Mouse (Mus musculus) granulocyte monocyte progenitor cell, adult 5-6 weeks (primary cell): ENCODE measurements around the gene Gcnt1. TPM values are rescaled to one million over a fixed set of nuclear protein-coding genes. Genes with fewer than 3 reads are reported as not detected.

Experiments
- ATAC-seq: replicated peaks from 2 replicates; pipeline ENCODE4 v1.8.0; 2016; ENCODE audit warnings: mild to moderate bottlenecking, moderate TSS enrichment, inconsistent platforms; ENCODE audit not compliant: poor library complexity, severe bottlenecking
- total RNA-seq, 2 experiments: library from RNA; stranded (forward) in 1 of 2; stranded (reverse) in 1 of 2; fragments of 200-712, 200-1000 nt in 1 of 2; fragments of >200 nt in 1 of 2; fragmentation: Nextera tagmentation in 1 of 2; gene quantifications; 2 replicates each; pipeline ENCODE4 v1.2.3; 2014 to 2017

Gcnt1 gene
- total RNA-seq, 2 experiments from 2014 or later = 18.2 to 27.4 TPM

DNA sequence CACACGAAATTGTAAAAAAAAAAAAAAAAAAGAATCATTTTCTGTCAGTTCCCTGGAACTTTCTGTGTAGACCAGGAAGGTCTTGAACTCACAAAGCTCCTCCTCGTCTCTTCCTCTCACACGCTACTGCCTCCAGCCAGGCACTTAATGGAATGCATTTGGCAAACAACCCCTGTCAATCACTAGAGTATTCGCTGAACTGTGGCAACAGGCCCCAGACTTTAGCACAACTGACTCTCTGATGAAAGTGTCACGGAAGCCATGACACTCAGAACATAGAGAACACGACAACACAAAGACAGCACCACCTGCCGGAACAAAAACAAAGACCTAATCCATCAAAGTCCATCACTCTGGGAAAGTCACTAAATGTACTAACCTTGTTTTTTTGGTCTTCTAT lies 3.1 kb downstream of the Gcnt1 start:
- no peak for ATAC-seq

DNA sequence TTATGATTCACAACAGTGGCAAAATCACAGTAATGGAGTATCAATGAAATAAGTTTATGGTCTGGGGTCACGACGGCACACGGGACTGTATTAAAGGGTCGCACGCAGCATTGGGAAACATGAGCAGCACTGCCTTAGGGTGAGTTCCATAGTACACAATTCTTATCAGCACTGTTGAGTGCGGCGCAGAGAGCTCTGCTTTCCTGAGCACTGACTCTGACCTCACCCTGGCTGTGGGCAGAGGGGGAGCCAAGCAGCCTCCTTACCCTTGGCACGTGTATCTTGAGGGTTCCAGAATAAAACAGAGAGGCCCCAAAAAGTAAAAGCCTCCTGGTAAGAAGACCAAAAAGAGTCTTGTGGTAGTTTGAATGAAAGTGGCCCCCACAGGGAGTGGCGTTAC lies 4.1 kb downstream of the Gcnt1 start:
- ATAC-seq = no peak

DNA sequence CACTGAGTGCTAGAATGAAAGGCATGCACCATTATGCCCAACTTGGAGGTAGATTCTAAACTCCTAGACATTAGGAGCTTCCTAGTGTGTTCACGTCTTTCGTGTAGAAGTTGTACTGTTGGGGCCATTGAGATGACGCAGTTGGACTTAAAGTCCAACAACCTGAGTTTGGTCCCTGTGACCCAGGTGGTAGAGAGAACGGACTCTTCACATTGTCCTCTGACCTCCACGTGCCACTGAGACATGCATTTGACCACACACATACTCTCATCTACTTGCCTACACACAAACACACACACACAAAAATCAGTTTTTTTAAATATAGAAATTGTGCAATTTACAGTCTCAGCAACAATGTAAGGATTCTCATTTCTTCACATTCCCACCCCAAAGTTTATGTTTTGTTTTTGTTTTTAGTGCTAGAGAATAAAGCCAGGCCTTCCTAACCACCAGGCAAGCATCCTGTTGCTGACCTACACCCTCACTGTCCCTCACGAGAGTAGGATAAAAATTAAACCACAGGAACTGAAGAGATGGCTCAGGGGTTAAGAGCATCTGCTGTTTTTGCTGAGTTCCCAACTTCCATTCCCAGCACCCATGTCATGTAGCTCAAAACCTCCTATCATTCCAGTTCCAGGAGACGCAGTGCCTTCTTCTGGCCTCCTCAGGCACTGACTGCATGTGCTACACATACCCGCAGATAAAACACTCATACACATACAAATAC lies 6.1 kb downstream of the Gcnt1 start:
- no peak for ATAC-seq

DNA sequence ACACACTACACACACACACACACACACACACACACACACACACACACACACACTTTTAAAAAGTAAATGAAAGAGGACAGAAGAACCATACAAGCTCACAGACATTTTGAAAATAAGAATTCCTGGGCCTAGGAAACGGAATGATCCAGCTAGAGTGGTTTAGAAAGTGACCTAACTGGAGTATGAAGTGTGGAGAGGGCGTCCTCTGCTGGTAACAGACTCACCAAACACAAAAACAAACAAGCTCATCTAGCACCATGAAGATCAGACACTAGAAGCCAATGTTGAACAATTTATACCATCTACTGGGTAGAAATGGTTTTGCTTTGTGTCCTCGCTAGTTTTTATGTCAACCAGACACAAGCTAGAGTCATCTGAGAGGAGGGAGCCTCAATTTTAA lies 7.9 kb downstream of the Gcnt1 start:
- ATAC-seq = peak; percentile 54

DNA sequence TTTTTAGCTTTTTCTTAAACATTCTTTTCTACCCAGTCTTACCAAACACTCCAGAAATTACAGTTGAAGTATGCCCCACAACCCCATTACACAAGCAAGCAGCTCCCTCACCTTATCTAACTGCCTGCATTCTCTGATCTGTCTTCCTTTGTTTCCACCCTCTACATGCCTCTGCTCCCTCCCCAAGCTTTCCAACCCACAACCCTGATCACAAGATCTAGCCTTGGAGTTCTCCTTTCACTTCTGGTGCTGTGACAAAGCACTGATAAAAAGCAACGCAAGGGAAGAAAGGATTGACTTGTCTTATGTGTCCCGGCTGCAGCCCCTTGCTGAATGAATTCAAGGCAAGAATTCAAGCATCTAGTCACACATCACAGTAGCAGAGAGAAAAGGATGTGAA lies 11.5 kb downstream of the Gcnt1 start:
- ATAC-seq = peak; percentile 43

DNA sequence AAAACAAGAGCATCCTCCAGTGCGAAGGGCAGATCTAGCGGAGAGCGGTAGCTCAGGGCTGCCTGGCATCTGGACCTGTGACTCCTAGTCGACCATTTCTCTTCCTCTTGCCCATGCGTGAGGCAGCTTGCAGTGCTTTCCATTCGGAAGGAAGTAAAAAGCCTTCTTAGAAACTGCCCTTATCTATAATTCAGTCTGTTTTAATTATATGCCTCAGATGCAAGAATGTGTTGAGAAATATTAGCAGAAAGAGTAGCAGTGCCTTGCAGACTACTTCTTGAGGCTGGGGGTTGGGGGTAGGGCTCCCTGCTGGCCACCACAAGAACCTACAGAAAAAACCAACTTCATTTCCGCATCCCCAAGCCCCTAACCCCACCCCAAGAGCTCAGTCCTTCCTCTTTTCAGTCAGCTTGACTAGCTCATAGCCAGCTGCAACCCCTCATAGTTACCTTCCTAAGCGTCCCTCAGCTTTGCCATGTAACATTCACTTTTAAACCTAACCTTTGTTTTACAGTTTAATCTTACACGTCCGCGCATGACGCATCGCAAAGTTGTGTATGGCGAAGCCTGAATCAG lies 13.2 kb downstream of the Gcnt1 start:
- peak; percentile 77 for ATAC-seq

DNA sequence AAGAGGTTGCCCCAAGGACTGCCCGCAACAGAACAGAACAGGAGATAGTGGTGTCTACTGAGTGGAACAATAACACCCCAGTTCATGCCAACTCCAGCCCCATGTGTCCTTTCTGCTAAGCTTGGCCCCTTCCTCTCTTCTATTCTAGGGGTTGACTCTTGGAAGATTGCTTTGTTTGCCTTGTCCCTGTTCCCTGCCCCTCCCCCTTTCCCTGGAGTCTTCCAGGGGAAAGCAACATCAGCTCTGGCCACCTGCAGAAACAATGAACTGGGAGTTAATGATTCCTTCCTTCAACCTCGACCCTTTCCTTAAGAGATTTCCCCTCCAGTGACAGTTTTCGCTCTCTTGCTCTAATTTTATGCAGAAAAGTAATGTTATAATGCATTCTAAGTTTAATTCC lies 15.3 kb downstream of the Gcnt1 start:
- ATAC-seq = no peak

DNA sequence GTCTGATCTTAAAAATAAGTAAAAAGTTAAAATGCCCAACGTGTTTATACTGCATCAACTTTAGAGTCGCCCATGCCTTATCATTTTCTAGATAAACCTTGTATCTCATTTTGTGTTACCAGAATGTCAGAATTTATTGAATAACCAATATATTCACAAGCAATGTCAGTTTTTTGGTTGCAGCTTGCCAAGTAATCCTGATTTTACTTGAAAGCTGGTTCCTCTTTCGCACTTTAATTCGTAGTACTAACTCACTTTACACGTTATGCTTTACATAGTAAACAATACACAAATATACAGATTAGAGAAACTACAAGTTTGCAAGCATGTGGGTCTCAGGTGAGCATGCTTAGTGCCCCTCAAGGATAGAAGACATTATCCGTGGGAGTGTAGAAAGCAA lies 15.7 kb downstream of the Gcnt1 start:
- no peak for ATAC-seq

DNA sequence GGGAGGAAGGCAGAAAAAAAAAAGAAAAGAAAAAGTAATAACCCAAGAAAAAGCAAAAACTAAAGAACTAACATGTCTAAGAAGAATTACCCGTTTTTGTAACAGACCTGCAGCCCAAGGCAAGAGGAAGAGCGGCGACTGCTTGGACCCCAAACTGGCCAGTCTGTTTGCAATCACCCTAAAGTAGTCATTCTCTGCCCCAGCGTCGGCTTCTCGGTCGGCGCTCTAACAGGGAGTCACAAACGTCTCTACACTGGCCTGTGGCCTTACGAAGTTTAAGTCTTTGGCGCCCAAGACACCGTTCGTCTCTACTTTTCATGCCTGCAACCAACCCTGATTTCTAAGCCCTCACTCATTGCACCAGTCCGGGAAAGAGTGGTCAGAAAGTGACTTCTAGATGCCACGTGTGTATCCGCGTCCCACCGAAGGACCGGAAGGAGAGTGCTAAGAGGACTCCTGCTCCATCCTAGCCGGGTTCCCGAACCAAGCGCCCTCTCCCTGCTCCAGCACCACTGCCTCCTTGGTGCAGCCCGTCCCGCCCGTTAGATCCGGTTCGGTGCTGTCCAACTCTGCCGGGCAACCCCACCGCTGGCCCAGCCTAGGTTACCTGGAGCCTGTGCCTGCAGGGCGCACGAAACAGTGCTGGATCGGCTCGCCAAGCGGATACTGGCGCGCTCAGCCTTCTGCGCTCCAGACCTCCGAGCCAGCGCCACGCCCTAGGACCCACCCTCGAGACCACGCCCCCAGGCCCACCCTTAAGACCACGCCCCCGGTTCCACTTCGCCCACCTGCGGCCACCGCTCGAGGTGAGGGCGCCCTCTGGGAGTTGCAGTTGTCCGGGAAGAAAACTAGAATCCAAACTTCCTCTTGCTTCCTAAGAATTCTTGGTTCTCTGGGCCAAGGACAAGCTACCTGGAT lies 16.4 kb downstream of the Gcnt1 start:
- peak; percentile 58 for ATAC-seq

DNA sequence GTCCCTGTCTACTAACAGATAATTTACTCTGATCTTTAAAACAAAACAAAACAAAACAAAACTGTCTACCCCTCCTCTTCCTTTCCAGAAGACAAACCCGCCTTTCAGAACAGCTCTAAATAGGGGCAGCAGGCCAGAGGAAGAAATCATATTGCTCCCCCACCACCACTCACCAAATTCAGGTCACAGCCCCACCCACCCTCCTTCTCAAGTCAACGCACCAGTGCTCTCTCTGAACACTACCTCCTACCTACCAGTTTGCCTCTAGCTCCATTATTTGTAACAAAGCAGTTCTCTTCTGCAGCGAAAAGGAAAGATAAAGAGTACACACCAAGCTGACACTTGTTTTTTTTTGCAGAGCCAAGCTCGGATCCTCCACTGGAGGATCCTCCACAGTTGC lies 17.3 kb downstream of the Gcnt1 start:
- no peak for ATAC-seq

DNA sequence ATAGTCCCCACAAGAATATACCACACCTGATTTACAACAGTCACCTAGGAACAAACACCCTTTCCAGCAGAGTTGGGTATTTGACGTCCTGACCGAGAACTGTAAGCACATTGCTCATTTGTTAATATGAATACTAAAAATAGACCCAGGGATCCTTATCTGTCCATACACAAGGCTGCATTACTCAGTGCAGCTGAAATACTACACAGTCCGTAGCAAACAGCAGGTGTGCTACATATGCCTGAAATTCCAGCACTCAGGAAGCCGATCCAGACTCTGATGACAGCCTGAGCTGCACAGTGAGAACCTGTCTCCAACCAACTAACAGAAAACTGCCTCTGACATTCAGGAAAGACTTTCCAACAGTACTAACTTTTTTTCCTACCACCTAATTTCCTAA lies 17.8 kb downstream of the Gcnt1 start:
- no peak for ATAC-seq

DNA sequence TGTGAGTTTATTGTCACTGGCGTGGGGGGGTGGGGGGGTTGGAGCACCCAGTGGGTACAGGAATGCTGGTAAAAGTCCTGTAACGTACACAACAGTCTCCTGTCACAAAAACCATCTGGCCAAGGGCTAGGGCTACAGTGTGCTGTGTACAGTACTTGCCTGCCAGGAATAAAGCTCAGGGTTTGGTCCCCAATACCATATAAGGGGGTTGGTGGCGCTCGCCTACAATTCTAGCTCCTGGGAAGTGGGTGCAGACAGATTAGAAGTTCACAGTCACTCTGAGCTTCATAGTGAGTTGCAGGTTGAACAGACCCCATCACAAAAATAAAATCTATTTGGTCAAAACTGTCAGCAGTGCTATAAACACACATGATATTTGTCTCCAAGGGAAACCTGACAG lies 18.3 kb downstream of the Gcnt1 start:
- ATAC-seq = no peak

DNA sequence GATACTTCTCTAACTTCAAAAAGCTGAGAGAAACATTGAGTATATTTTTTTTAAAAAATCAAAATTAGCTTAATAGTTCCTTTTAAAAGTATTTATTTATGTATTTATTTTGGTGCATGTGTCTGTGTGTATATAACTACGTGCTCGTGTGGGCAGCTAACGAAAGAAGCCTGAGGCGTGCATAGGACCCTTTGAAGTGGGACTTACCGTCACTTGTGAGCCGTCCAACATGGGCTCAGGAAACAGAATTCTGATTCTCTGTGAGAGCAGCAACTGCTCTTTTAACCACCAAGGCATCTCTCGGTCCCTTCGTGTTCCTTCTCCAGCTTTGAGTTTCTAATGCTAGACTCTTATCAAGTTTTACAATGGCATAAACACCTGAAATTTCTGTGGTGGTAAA lies 18.9 kb downstream of the Gcnt1 start:
- no peak for ATAC-seq

DNA sequence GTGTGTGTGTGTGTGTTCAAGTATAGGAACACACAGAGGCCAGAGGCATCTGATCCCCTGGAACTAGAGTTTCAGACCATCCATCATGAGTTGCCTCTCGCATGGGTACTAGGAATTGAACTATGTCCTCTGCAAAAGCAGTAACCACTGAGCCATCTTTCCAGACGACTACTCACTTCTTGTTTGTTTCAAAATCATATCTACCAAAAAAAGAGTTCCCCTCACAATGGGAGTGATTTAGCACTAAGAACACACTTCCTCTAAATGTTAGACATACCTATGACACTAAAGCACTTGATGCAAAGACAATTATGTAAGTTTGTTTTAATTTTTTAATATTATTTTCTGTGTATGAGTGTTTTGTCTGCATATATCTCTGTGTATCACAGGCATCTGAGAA lies 24.8 kb downstream of the Gcnt1 start:
- ATAC-seq = peak; percentile 46

DNA sequence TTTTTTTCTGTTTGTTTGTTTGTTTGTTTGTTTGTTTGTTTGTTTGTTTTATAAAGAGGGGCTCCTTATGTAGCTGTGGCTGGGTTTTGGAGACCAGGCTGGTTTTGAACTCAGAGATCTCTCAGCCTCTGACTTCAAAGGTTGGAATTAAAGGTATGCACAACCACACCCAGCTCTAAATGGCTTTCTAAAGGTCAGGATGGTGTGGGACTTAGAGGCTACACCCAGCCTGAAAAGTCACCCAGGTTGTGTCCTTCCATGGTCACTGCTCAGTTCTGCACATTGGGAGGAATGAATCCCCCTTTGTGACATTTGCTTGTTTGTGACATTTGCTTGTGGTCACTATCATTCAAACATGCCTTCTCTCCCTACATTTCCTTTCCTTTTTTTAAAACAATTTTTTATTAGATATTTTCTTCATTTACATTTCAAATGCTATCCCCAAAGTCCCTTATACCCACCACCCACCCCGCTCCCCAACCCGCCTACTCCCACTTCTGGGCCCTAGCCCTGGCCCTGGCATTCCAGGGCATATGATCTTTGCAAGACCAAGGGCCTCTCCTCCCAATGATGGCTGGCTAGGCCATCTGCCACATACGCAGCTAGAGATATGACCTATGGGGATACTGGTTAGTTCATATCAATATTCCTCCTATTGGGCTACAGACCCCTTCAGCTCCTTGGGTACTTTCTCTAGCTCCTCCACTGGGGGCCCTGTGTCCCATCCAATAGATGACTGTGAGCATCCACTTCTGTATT lies 25.7 kb downstream of the Gcnt1 start:
- no peak for ATAC-seq

DNA sequence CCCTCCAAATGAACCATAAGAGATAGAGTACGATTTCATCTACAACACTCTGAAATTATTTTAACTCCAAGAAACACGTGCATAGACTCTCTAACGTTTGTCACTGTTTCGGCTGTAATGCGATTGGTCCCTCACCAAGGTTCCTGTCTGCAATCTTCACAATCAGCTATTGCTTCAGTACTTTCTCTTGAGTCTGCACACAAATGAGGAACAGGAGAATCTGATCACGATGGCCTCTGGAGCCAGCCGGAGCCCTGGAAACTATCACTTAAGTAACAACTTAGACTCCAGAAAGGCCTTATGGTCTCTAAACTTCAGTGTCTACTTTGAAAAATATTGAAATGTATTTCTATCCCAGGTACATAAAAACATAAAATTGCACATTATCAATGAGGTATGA lies 27.8 kb downstream of the Gcnt1 start:
- ATAC-seq = peak; percentile 99

DNA sequence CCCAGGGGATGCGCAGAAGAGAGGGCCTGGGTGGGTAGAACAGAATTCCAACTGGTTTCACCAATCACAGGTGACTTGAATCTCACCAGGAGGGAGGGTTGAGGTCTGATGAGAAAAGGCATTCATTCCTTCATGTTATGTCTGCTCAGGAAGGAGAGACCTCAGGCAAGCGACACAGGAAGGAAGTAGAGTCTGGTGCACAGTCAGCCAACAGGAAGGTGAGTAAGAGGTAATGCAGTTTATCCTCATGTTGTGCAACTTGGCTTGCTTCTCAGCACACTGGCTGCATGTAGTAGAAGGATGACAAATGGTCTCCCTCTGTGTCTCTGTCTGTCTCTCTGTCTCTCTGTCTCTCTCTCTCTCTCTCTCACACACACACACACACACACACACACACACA lies 33.1 kb downstream of the Gcnt1 start:
- ATAC-seq = peak; percentile 72

DNA sequence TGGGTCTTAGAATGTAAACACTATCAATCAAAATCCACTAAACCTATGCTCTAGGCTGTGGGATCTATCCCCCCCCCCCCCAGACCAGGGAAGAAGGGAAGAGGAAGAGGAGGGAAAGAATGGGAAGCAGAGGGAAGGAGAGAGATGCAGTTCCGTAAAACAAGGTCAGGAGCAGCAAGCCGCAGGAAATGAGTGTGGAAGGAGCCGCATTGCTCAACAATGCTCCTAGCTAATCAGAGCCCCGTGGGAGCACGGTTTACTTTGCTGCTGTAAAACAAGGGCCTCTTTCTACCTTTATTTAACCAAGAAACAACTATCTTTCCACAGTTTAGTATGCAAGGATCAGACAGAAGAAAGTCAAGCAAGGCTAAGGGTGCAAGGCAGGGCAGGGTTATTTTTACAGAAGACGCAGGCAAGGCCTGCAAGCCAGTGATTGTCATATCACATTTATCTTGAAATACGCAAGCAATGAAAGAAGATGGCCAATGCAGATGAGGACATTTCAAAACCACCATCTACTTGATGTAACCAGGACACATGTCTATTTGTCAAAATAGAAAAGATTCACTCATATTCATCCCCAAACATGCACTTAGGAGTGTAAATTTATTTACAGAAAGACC lies 35.5 kb downstream of the Gcnt1 start:
- ATAC-seq = peak; percentile 55

DNA sequence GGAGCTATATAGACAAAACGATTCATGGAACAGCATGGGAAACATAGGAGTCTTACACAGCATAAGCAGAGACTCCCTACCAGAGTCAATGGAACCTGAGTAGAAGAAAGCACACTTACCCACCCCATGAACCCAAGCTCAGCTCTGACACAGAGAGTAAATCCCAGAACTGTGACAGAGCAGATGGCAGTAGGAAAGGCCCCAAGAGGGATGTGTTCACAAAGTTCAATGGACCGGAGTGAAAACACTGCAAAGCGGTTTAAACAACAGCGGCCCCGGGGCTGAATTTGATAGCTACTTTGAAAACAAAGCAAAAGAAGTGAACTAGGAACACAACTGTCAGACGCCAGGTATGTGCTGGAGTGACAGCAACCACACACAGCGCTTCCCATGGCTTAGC lies 36.0 kb downstream of the Gcnt1 start:
- ATAC-seq = no peak

DNA sequence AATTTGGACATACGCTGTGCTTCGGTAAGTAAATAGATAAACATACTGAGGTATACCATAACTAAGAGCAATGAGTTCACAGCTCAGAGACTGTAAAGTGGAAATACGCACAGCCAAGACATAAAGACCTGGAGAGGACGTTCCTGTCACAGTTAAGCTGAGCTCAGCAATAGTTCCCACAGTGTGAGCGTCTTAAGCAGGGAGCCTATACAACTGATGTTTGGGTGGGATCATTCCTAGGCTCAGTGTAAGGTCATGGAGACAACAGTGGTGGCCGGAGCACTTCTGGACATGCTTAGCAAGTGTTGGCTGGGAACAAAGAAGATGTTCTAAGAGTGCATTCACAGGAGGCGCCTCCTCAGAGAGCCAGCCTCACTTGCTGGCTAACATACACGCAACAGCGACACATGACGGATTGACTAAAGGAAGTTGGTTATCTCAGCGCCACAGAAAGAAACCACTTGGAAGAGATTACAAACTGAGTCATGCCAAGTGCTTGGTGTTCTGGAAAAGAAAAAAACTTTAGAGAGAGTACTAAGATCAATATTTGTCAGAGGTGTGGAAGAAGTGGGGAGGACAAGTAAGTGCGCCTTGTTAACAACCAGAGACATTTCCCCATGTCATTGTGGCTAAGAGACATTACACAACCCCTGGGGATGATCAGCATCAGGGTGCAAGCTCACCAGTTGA lies 37.9 kb downstream of the Gcnt1 start:
- ATAC-seq = peak; percentile 85
